Mouse (Mus musculus) hindbrain, postnatal 0 days (tissue): Measurements from ENCODE around the gene Efna5. TPM values are rescaled to one million over a fixed set of nuclear protein-coding genes. Genes with fewer than 3 reads are reported as not detected.

ENCODE experiments used
- ATAC-seq: fragments of 200-750 bp; cut with Nextera tagmentation; 2 replicates; pipeline ENCODE4 v1.8.0; 2017; ENCODE audit warnings: mild to moderate bottlenecking, moderate TSS enrichment, moderate library complexity
- DNase-seq: peaks from one replicate; pipeline ENCODE4 v3.0.0-alpha.2; 2015; ENCODE audit warnings: low spot score
- H3K27ac ChIP-seq: fragments of 300-500 bp; sonication (generic); 2 replicates; pipeline ENCODE4 v1.5.1; 2014; ENCODE audit warnings: mild to moderate bottlenecking
- H3K27me3 ChIP-seq: fragments of 300-500 bp; sonication (generic); 2 replicates; pipeline ENCODE4 v1.6.1; 2014; ENCODE audit warnings: low read length, mixed read lengths; ENCODE audit not compliant: insufficient read depth
- H3K36me3 ChIP-seq: fragments of 300-500 bp; sonication (generic); 2 replicates; pipeline ENCODE4 v1.6.1; 2014; ENCODE audit warnings: low read length, mixed read lengths; ENCODE audit not compliant: insufficient read depth
- H3K4me1 ChIP-seq: fragments of 300-500 bp; sonication (generic); 2 replicates; pipeline ENCODE4 v1.6.1; 2014; ENCODE audit warnings: antibody characterized with exemption, low read length, mixed read lengths; ENCODE audit not compliant: insufficient read depth
- H3K4me2 ChIP-seq: fragments of 300-500 bp; sonication (generic); 2 replicates; pipeline ENCODE4 v1.6.1; 2014; ENCODE audit warnings: low read depth, mild to moderate bottlenecking, low read length, moderate library complexity, mixed read lengths
- H3K4me3 ChIP-seq: fragments of 300-500 bp; sonication (generic); 2 replicates; pipeline ENCODE4 v1.5.1; 2014; ENCODE audit warnings: low read length
- H3K9ac ChIP-seq: fragments of 300-500 bp; sonication (generic); replicated peaks from 2 replicates; pipeline ENCODE4 v1.6.1; 2014; ENCODE audit warnings: mild to moderate bottlenecking, low read length, moderate library complexity, mixed read lengths
- H3K9me3 ChIP-seq: fragments of 300-500 bp; sonication (generic); 2 replicates; pipeline ENCODE4 v1.6.1; 2016; ENCODE audit warnings: low read length, mixed read lengths
- CTCF ChIP-seq: IDR thresholded peaks from 2 replicates; pipeline ENCODE4 v1.5.1; 2016; ENCODE audit warnings: antibody characterized with exemption, control low read depth, low read depth
- WGBS: fragments of 180-500 bp; shearing (Covaris S2); extraction: QIAGEN DNeasy Blood & Tissue Kit; methylation state at CpG from one replicate; pipeline ENCODE4 v1.1.7; 2014; 5-methylcytosine and 5-hydroxymethylcytosine counted together
- polyA plus RNA-seq: library from polyadenylated mRNA; unstranded; fragments of >200 nt; fragmentation: Nextera tagmentation; extraction: Ambion mirVana; gene quantifications from 2 replicates; pipeline ENCODE4 v1.2.1, GENCODE M21; 2015
- total RNA-seq: library from RNA; depleted of rRNA; stranded (reverse); fragments of >200 nt; gene quantifications from 2 replicates; pipeline ENCODE4 v1.2.3, GENCODE M21; 2014

The Efna5 gene
- total and polyA plus RNA-seq, 2 experiments from 2014 or later: 5.3 to 40.2 TPM

- Histone ChIP-seq H3K9ac (no peak overlapping the region), H3K27me3 (no peaks in the 10 kb centered on the region), H3K36me3 (no peaks in the 10 kb centered on the region), H3K9me3 (no peaks in the 10 kb centered on the region), H3K4me1 (no peaks in the 10 kb centered on the region), H3K27ac (no peak overlapping the region), H3K4me3 (no peak overlapping the region), H3K4me2 (peak overlapping the region; percentile 25; the same call in 1 of the 2 replicates)
- TF ChIP-seq CTCF: no peak
- ATAC-seq (no peak), DNase-seq (no peak)
- WGBS: 13% methylated on average over 8 of the region's 8 CpGs
Observed at GRCm38 (mm10) chr17:62818821-62819220, 62.3 kb downstream of the Efna5 start.

- no peak for DNase-seq
- no peak for TF ChIP-seq CTCF
- Histone ChIP-seq H3K9ac (no peak overlapping the region), H3K27me3 (no peaks in the 10 kb centered on the region), H3K4me1 (no peaks in the 10 kb centered on the region), H3K27ac (no peak overlapping the region), H3K4me2 (no peak overlapping the region), H3K4me3 (no peak overlapping the region), H3K36me3 (no peaks in the 10 kb centered on the region), H3K9me3 (no peaks in the 10 kb centered on the region)
- no peak for ATAC-seq
- WGBS: 50% methylated on average over 2 of the region's 2 CpGs
Observed at GRCm38 (mm10) chr17:62818337-62818736, 62.8 kb downstream of the Efna5 start.

- Histone ChIP-seq H3K4me1 (no peaks in the 10 kb centered on the region), H3K9ac (no peak overlapping the region), H3K4me3 (no peak overlapping the region), H3K9me3 (no peaks in the 10 kb centered on the region), H3K27ac (no peak overlapping the region), H3K36me3 (no peaks in the 10 kb centered on the region), H3K4me2 (no peak overlapping the region), H3K27me3 (no peaks in the 10 kb centered on the region)
- 82% methylated on average over 10 of the region's 10 CpGs for WGBS
- DNase-seq (no peak), ATAC-seq (no peak)
- TF ChIP-seq CTCF: no peak
Observed at GRCm38 (mm10) chr17:62816879-62817278, 64.2 kb downstream of the Efna5 start.

DNA sequence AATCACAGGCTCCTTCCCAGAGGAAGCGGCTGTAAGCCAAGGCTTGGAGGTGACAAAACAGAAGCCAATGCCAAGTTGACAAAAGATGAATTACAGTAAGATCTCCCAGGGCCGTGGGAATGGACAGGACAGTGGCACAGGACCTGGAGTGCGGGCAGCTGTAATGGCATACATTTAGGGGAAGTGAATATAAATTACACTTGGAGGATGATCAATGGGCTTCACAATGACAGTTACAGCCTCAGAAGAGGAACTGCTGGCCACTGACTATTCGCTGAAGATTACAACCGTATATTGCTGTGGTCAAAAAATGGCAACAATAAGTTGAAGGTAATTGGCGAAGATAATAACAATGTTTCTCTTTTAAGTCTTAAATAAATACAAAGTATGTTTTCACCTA, 67.7 kb downstream of the Efna5 start:
- no peak overlapping the region for H3K27ac ChIP-seq
- no peaks in the 10 kb centered on the region for H3K9me3 ChIP-seq
- no peak overlapping the region for H3K4me2 ChIP-seq
- no peaks in the 10 kb centered on the region for H3K27me3 ChIP-seq
- H3K4me3 ChIP-seq: no peak overlapping the region
- H3K36me3 ChIP-seq: no peaks in the 10 kb centered on the region
- no peak for TF ChIP-seq CTCF
- no peaks in the 10 kb centered on the region for H3K4me1 ChIP-seq
- WGBS: 80% methylated on average over 6 of the region's 6 CpGs
- DNase-seq (no peak), ATAC-seq (no peak)
- no peak overlapping the region for H3K9ac ChIP-seq

DNA sequence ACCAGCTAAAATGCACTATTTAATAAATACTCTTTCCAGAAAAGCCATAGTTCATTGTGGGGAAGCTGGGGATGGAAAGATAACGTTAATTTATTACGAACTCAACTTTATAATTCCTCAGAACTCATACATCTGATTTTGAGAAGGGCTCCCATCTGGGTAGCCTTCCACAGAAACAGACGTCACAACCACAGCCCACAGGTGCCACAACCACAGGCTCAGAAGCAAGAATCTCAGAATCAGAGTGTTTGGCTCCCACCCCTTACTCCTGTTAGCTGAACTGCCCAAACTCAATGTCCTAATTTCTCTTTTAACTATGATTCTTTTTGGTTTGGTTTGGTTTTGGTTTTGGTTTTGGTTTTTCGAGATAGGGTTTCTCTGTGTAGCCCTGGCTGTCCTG, 73.2 kb downstream of the Efna5 start:
- no peaks in the 10 kb centered on the region for H3K4me1 ChIP-seq
- no peak for DNase-seq
- no peak for ATAC-seq
- no peaks in the 10 kb centered on the region for H3K36me3 ChIP-seq
- no peaks in the 10 kb centered on the region for H3K27me3 ChIP-seq
- no peak for TF ChIP-seq CTCF
- WGBS: 90% methylated on average over 4 of the region's 4 CpGs
- no peak overlapping the region for H3K4me2 ChIP-seq
- H3K27ac ChIP-seq: no peak overlapping the region
- H3K9ac ChIP-seq: no peak overlapping the region
- no peak overlapping the region for H3K4me3 ChIP-seq
- no peaks in the 10 kb centered on the region for H3K9me3 ChIP-seq

GRCm38 (mm10) chr17:62806646-62807045, 74.5 kb downstream of the Efna5 start:
- Histone ChIP-seq H3K27me3 (no peaks in the 10 kb centered on the region), H3K36me3 (no peaks in the 10 kb centered on the region), H3K9ac (no peak overlapping the region), H3K4me2 (no peak overlapping the region), H3K4me1 (no peaks in the 10 kb centered on the region), H3K9me3 (no peaks in the 10 kb centered on the region), H3K4me3 (no peak overlapping the region), H3K27ac (no peak overlapping the region)
- ATAC-seq: no peak
- no peak for TF ChIP-seq CTCF
- no peak for DNase-seq
- 87% methylated on average over 6 of the region's 6 CpGs for WGBS

GRCm38 (mm10) chr17:62802748-62803147, 78.4 kb downstream of the Efna5 start:
- no peak for TF ChIP-seq CTCF
- Histone ChIP-seq H3K27ac (no peak overlapping the region), H3K9ac (no peak overlapping the region), H3K4me1 (no peaks in the 10 kb centered on the region), H3K4me2 (no peak overlapping the region), H3K9me3 (no peaks in the 10 kb centered on the region), H3K36me3 (no peaks in the 10 kb centered on the region), H3K4me3 (no peak overlapping the region), H3K27me3 (no peaks in the 10 kb centered on the region)
- WGBS: 88% methylated on average over 6 of the region's 6 CpGs
- ATAC-seq: no peak
- DNase-seq: no peak
